Mouse (Mus musculus): ENCODE data around the gene Pkd1l1. TPM values are rescaled to one million over a fixed set of nuclear protein-coding genes. Genes with fewer than 3 reads are reported as not detected.

The Pkd1l1 gene
- total RNA-seq, 1 experiment = 0.58 TPM

GRCm38 (mm10) chr11:8942446-8942845 lies 30.6 kb downstream of the Pkd1l1 start:
- TF ChIP-seq ZNF384 (IDR thresholded peaks at IDR 0.05; ENCODE audit: low read depth, low read length) (no peak), HCFC1 (IDR thresholded peaks at IDR 0.05; ENCODE audit: borderline replicate concordance, insufficient read depth, low read length) (no peak), ZC3H11A (IDR thresholded peaks at IDR 0.05; ENCODE audit: borderline replicate concordance, low read depth, low read length) (no peak), CHD2 (IDR thresholded peaks at IDR 0.05; ENCODE audit: low read depth, low read length) (no peak), MAFK (IDR thresholded peaks at IDR 0.05; ENCODE audit: insufficient read depth, low read depth, low read length) (no peak)
- Histone ChIP-seq H3K4me3 (ENCODE audit: insufficient read depth in 1 of 2, low read depth in 1 of 2, low read length in 2 of 2, poor library complexity in 1 of 2, severe bottlenecking in 1 of 2) (no peak overlapping the region), H3K9me3 (ENCODE audit: control insufficient read depth, insufficient read depth, low read depth, low read length) (no peaks in the 10 kb centered on the region), H3K9ac (ENCODE audit: insufficient read depth, low read depth, low read length, poor library complexity, severe bottlenecking) (no peak overlapping the region), H3K27ac (ENCODE audit: insufficient read depth, low read depth, low read length, poor library complexity, severe bottlenecking) (no peak overlapping the region), H3K4me1 (ENCODE audit: control insufficient read depth in 2 of 2, insufficient read depth in 2 of 2, low read length in 2 of 2, poor library complexity in 1 of 2) (no peaks in the 10 kb centered on the region), H3K36me3 (ENCODE audit: control insufficient read depth, insufficient read depth, low read length, poor library complexity, severe bottlenecking) (no peaks in the 10 kb centered on the region)
- in situ Hi-C loops (cut with MboI; ENCODE audit: low sequenced_read_pairs in 2 of 2, unreplicated experiment in 2 of 2) = loop anchor here in 1 of 2 experiments (10.0 kb wide), 1 partner anchor 528 kb away; no protein-coding TSS in a partner anchor
- DNase-seq (ENCODE audit: low read depth, low spot score) = no peak

DNA sequence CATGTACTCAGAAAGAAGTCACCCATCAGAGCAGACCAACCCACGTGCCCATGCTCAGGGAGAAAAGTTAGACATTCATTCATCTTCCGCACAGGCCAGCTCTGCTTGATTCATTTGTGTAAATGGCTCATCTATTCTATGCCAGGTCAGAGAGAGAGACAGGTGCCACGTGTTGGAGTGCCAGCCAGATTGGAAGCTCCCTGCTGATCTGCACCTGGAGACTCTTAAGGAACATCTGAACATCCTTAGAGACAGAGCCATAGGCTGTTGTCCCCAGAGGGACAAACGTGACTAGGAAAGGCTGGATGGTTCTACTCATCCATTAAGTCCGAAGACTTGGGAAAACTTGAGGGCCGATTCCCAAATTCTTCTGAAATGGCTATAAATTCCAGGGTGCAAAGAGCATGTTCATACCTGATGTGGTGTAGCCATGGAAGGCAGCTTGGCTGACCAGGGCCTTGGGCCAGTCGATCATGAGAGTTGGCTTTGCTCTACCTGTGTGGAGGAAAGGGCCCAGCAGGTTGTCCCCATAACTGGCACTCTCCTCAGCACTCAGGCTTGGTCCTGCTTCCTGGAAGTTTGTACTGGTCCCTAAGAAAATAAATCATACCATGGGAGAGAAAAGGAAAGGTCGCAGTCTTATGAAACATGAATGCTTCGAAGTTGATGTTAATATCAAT lies 36.5 kb downstream of the Pkd1l1 start:
- in situ Hi-C loops (cut with MboI; ENCODE audit: low sequenced_read_pairs in 2 of 2, unreplicated experiment in 2 of 2) = no loop called here
- DNase-seq (ENCODE audit: low read depth, low spot score) = no peak
- H3K4me3 ChIP-seq (ENCODE audit: insufficient read depth in 1 of 2, low read depth in 1 of 2, low read length in 2 of 2, poor library complexity in 1 of 2, severe bottlenecking in 1 of 2) = no peak overlapping the region
- H3K36me3 ChIP-seq (ENCODE audit: control insufficient read depth, insufficient read depth, low read length, poor library complexity, severe bottlenecking) = no peaks in the 10 kb centered on the region
- H3K9ac ChIP-seq (ENCODE audit: insufficient read depth, low read depth, low read length, poor library complexity, severe bottlenecking) = no peak overlapping the region
- H3K27ac ChIP-seq (ENCODE audit: insufficient read depth, low read depth, low read length, poor library complexity, severe bottlenecking) = no peak overlapping the region
- no peaks in the 10 kb centered on the region for H3K4me1 ChIP-seq (ENCODE audit: control insufficient read depth in 2 of 2, insufficient read depth in 2 of 2, low read length in 2 of 2, poor library complexity in 1 of 2)
- no peaks in the 10 kb centered on the region for H3K9me3 ChIP-seq (ENCODE audit: control insufficient read depth, insufficient read depth, low read depth, low read length)
- TF ChIP-seq CHD2 (IDR thresholded peaks at IDR 0.05; ENCODE audit: low read depth, low read length) (no peak), MAFK (IDR thresholded peaks at IDR 0.05; ENCODE audit: insufficient read depth, low read depth, low read length) (no peak), HCFC1 (IDR thresholded peaks at IDR 0.05; ENCODE audit: borderline replicate concordance, insufficient read depth, low read length) (no peak)

DNA sequence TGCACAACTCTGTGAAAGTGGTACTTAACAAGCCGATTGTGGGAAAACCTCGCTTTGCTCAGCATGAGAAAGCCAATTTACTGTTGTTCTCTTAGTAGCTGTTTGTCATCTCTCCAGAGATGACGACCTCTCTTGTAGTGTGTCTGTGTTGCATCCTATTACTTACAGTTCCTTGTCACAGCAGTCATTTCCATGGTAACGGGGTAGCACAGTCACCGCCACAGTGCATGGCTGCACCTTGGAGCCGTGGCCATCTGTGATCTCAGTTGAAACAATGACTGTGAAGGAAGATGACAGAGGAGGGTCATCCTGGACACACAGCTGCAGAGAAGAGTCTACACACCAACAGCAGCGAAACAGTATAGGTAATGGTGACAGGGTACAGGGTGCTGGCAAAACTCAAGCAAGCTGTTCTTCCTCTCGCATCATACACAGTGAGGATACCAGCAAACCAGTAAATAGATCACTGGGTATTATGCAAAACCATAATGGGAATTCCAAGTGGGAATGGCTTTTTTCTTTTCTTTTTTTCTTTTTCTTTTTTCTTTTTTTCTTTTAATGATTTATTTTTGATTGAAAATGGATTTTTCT lies 56.9 kb downstream of the Pkd1l1 start:
- TF ChIP-seq CHD2 (IDR thresholded peaks at IDR 0.05; ENCODE audit: low read depth, low read length) (no peak), ZNF384 (IDR thresholded peaks at IDR 0.05; ENCODE audit: low read depth, low read length) (no peak), HCFC1 (IDR thresholded peaks at IDR 0.05; ENCODE audit: borderline replicate concordance, insufficient read depth, low read length) (no peak), ZC3H11A (IDR thresholded peaks at IDR 0.05; ENCODE audit: borderline replicate concordance, low read depth, low read length) (no peak), MAFK (IDR thresholded peaks at IDR 0.05; ENCODE audit: insufficient read depth, low read depth, low read length) (no peak)
- in situ Hi-C loops (cut with MboI; ENCODE audit: low sequenced_read_pairs in 2 of 2, unreplicated experiment in 2 of 2) = no loop called here
- DNase-seq (ENCODE audit: low read depth, low spot score) = no peak

GRCm38 (mm10) chr11:8882793-8883192 lies 90.3 kb downstream of the Pkd1l1 start:
- Histone ChIP-seq H3K36me3 (ENCODE audit: control insufficient read depth, insufficient read depth, low read length, poor library complexity, severe bottlenecking) (no peaks in the 10 kb centered on the region), H3K27ac (ENCODE audit: insufficient read depth, low read depth, low read length, poor library complexity, severe bottlenecking) (no peak overlapping the region), H3K9me3 (ENCODE audit: control insufficient read depth, insufficient read depth, low read depth, low read length) (no peaks in the 10 kb centered on the region), H3K9ac (ENCODE audit: insufficient read depth, low read depth, low read length, poor library complexity, severe bottlenecking) (no peak overlapping the region), H3K4me3 (ENCODE audit: insufficient read depth in 1 of 2, low read depth in 1 of 2, low read length in 2 of 2, poor library complexity in 1 of 2, severe bottlenecking in 1 of 2) (no peak overlapping the region), H3K4me1 (ENCODE audit: control insufficient read depth in 2 of 2, insufficient read depth in 2 of 2, low read length in 2 of 2, poor library complexity in 1 of 2) (no peaks in the 10 kb centered on the region)
- no peak for TF ChIP-seq HCFC1 (IDR thresholded peaks at IDR 0.05; ENCODE audit: borderline replicate concordance, insufficient read depth, low read length)
- no peak for TF ChIP-seq ZC3H11A (IDR thresholded peaks at IDR 0.05; ENCODE audit: borderline replicate concordance, low read depth, low read length)
- TF ChIP-seq ZNF384 (IDR thresholded peaks at IDR 0.05; ENCODE audit: low read depth, low read length) = no peak
- in situ Hi-C loops (cut with MboI; ENCODE audit: low sequenced_read_pairs in 2 of 2, unreplicated experiment in 2 of 2) = no loop called here
- DNase-seq (ENCODE audit: low read depth, low spot score) = no peak

More for the DNA sequence above, 56.9 kb downstream of the Pkd1l1 start:
- no peak overlapping the region for H3K27ac ChIP-seq (ENCODE audit: insufficient read depth, low read depth, low read length, poor library complexity, severe bottlenecking)
- no peak overlapping the region for H3K9ac ChIP-seq (ENCODE audit: insufficient read depth, low read depth, low read length, poor library complexity, severe bottlenecking)
- H3K4me3 ChIP-seq (ENCODE audit: insufficient read depth in 1 of 2, low read depth in 1 of 2, low read length in 2 of 2, poor library complexity in 1 of 2, severe bottlenecking in 1 of 2) = no peak overlapping the region
- H3K36me3 ChIP-seq (ENCODE audit: control insufficient read depth, insufficient read depth, low read length, poor library complexity, severe bottlenecking) = no peaks in the 10 kb centered on the region
- H3K9me3 ChIP-seq (ENCODE audit: control insufficient read depth, insufficient read depth, low read depth, low read length) = no peaks in the 10 kb centered on the region
- H3K4me1 ChIP-seq (ENCODE audit: control insufficient read depth in 2 of 2, insufficient read depth in 2 of 2, low read length in 2 of 2, poor library complexity in 1 of 2) = no peaks in the 10 kb centered on the region

All from ES-E14 (cell line).